Mouse (Mus musculus) inflammation-experienced regulatory T-cells, adult 6 months (primary cell): ENCODE data around the gene Golph3. TPM values are rescaled to one million over a fixed set of nuclear protein-coding genes. Genes with fewer than 3 reads are reported as not detected.

Source experiments
- ATAC-seq: one replicate; pipeline ENCODE4 v1.8.0; 2017
- polyA plus RNA-seq, 3 experiments: library from polyadenylated mRNA; unstranded; fragments of 100-300 nt; shearing (Covaris generic); gene quantifications; one replicate each; pipeline ENCODE4 v1.2.1; 2017

Golph3 gene
- polyA plus RNA-seq, 3 experiments from 2014 or later = 29.6 to 31.6 (median 31.4) TPM

GRCm38 (mm10) chr15:12319889-12320288 is 1.4 kb upstream of the Golph3 start:
- ATAC-seq = no peak

- peak; percentile 33 for ATAC-seq
Observed at GRCm38 (mm10) chr15:12320441-12321090, 684 bp upstream of the Golph3 start.

GRCm38 (mm10) chr15:12321788-12322621 is 755 bp downstream of the Golph3 start, which contains the start of gene 1810049J17Rik:
Gene 1810049J17Rik (minus strand): TSS chr15:12321899.
- ATAC-seq = peak; percentile 37

- peak; percentile 26 for ATAC-seq
Observed at GRCm38 (mm10) chr15:12322676-12323402, 1.6 kb downstream of the Golph3 start.

GRCm38 (mm10) chr15:12324326-12324725 is 3.1 kb downstream of the Golph3 start:
- no peak for ATAC-seq

- no peak for ATAC-seq
Observed at GRCm38 (mm10) chr15:12330389-12330788, 9.1 kb downstream of the Golph3 start.

GRCm38 (mm10) chr15:12330892-12331291 is 9.6 kb downstream of the Golph3 start:
- no peak for ATAC-seq

- ATAC-seq = no peak
Observed at GRCm38 (mm10) chr15:12331300-12331699, 10.1 kb downstream of the Golph3 start.

GRCm38 (mm10) chr15:12334381-12334780 is 13.1 kb downstream of the Golph3 start:
- ATAC-seq = no peak

GRCm38 (mm10) chr15:12337030-12337778 is 16.0 kb downstream of the Golph3 start:
- no peak for ATAC-seq

GRCm38 (mm10) chr15:12337779-12338137 is 16.5 kb downstream of the Golph3 start:
- peak; percentile 62 for ATAC-seq

GRCm38 (mm10) chr15:12340536-12341400 is 19.5 kb downstream of the Golph3 start:
- ATAC-seq = no peak

GRCm38 (mm10) chr15:12341401-12341758 is 20.1 kb downstream of the Golph3 start:
- no peak for ATAC-seq

- no peak for ATAC-seq
Observed at GRCm38 (mm10) chr15:12346916-12347315, 25.7 kb downstream of the Golph3 start.

- ATAC-seq = peak; percentile 65
Observed at GRCm38 (mm10) chr15:12348950-12349349, 27.7 kb downstream of the Golph3 start.

- ATAC-seq = no peak
Observed at GRCm38 (mm10) chr15:12349840-12350239, 28.6 kb downstream of the Golph3 start.

- no peak for ATAC-seq
Observed at GRCm38 (mm10) chr15:12351470-12351869, 30.2 kb downstream of the Golph3 start.

GRCm38 (mm10) chr15:12354281-12354810 is 33.1 kb downstream of the Golph3 start:
- ATAC-seq = no peak

GRCm38 (mm10) chr15:12355261-12355660 is 34.0 kb downstream of the Golph3 start:
- ATAC-seq = no peak

- ATAC-seq = no peak
Observed at GRCm38 (mm10) chr15:12355907-12356306, 34.7 kb downstream of the Golph3 start.

GRCm38 (mm10) chr15:12357459-12357858 is 36.2 kb downstream of the Golph3 start:
- no peak for ATAC-seq
